Mouse (Mus musculus) lung, postnatal 0 days (tissue): ENCODE measurements at regions not wholly inside any gene's neighbourhood (a gene's known extent, or its start where the extent isn't known, plus 50 kb on each side); places are given as distances from the start of the nearest gene placed in this dataset.

ENCODE experiments used
- CTCF ChIP-seq: IDR thresholded peaks from 2 replicates; pipeline ENCODE4 v1.5.1; 2016; ENCODE audit warnings: antibody characterized with exemption, mild to moderate bottlenecking
- EP300 ChIP-seq: IDR thresholded peaks from 2 replicates; pipeline ENCODE4 v1.6.1; 2016; ENCODE audit warnings: antibody characterized with exemption, mild to moderate bottlenecking, control low read depth

- TF ChIP-seq CTCF (no peak), EP300 (no peak)
These were observed 251.5 kb upstream of the Dio3 start for GRCm38 (mm10) chr12:110027345-110027744.
